Mouse (Mus musculus): Measurements from ENCODE around the gene Sec24c.
A peak's percentile ranks its signal among the peaks of the same experiment; 100 is the strongest.

Sec24c gene

DNA sequence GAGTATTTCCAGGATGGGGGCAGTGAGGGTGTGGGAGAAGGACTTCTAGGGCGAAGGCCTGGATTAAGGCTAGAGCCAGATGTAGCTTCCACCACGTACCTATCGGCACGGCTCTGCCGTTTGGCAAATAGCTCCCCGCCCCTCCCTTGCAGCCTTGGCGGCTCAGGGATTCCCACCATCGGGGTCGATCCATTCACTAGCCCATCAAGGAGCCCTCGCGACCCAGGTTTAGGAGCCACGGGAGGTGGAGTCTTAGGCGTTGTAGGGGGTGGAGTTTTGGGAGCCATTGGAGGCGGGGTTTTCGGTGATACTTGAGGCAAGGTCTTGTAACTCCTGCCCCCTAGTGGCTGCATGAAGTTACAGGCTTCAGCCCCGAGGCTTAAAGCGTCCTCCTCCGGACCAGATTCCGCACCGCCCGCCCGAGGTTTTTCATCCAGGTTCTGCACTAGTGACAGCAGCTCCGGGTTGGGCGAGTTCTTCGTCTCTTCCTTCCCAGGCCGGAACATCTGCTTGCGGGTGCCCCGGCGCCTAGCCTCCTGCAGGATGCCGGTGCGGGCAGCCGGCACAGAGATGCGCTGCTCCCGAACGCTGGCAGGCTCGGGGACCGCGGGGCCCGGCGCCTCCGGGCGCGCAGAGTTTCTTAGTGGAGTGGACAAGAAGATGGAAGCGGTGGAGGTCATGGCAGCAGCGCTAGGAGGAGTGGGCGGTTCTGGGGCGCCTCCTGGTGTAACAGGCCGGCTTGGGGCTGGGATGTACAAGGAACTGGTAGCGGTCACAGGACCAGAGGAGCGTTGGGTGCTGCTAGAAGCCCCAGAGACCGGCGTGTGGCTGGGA lies 13.1 kb upstream of the Sec24c start:
- peak; percentile 97 for DNase-seq (ENCODE audit: low read depth)

DNA sequence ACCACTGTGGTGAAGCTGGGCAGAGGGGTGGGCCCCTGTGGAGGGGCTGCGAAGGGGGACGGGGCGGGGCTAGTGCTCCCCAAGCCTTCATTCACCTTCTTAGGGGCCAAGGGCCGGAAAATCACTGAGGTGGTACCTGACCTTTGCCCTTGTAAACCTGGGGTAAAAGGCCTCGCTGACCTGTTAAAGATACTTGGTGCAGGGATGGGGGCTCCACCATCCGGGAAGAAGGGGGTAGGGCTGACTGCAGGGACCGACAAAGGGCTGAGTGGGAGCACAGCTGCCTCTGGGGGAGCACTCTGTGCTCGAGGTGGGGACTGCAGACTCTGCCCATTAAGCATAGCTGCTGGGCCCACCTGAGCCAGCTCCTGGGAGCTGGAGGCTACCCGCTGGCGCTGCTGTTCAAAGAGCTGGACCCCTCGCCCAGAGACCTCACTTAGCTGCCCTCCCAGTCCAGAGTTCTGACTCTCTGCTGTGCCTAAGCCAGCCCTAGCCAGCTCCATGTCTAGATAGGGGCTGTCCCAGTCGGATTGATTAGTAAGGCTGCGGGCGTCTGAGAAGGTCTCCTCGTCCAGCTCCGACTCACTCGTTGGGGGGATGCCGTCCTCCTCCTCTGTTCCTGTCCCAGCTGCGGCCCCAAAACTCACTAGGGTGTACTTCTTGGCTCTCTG lies 12.3 kb upstream of the Sec24c start:
- DNase-seq (ENCODE audit: low read depth), result no peak

DNA sequence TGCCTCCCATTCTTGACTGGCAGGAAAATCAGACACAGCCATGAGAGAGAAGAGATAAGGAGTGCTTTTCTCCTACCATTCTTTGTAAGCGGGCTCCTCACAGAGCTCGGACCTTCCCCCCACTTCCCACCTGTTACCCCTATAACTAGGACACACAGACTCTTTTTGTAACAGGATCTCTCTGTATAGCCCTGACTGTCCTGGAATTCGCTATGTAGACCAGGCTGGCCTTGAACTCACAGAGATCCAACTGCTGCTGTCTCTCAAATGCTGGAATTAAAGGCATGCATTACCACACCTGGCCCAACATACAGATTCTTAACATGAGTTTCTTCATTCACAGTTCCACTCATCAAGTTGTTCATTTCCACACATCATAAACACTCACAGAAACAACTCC lies 11.4 kb upstream of the Sec24c start:
- no peak for DNase-seq (ENCODE audit: low read depth)

DNA sequence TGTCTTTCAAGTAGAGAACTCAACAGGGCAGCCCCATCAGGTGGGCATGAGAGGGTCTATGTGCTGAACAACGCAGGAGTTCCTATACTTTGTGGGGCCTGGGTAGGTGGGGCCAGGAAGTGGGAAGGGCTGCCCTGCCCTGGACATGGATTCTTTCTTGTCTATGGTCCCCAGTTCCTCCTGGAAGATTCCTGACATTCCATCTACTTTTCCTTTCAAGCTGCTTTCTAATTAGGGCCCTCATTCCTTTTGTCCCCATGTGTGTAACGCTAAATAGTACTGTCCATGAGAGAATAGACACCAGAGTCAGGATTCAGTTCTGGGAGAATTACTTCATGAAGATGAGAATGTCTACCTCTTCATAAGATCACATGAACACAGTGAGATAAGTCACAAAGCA lies 10.5 kb upstream of the Sec24c start:
- no peak for DNase-seq (ENCODE audit: low read depth)

DNA sequence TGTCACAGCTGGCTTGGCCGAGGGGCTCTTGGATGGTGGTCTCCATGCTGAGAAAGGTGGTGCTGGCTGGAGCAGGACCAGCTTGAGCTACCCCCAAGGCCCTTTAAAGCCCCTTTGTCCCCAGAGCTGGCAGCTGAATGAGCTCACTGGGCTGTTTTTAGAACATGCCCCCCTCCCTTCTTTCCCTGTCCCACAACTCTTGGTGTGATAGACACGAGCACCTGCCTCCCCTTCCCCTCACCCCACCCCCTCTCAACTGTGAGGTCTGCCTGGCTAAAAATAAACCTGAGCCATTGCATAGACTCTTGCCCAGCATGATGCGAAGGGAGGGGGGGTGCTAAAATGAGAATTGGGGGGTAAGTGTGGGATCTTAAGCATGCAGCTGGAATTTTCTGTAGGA lies 9.7 kb upstream of the Sec24c start:
- DNase-seq (ENCODE audit: low read depth), result no peak

DNA sequence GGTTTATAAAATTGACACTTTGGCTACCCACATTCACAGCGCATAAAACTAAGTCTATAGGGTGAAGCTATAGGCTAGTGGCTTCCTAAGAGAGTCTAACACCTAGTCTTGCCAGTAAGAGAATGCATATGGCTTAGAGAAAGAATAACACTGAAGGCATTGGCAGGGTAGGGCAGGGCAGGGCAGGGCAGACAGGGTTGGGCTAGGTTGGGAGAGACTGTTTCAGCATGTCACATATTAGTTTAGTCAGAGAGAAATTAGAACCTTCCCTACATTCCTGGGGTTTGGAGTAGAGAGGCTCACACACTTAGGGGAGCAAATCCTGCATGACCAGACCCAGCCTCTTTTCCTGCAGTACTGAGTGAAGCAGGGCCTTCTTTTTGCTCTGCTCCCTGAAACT lies 6.6 kb upstream of the Sec24c start:
- no peak for DNase-seq (ENCODE audit: low read depth)

DNA sequence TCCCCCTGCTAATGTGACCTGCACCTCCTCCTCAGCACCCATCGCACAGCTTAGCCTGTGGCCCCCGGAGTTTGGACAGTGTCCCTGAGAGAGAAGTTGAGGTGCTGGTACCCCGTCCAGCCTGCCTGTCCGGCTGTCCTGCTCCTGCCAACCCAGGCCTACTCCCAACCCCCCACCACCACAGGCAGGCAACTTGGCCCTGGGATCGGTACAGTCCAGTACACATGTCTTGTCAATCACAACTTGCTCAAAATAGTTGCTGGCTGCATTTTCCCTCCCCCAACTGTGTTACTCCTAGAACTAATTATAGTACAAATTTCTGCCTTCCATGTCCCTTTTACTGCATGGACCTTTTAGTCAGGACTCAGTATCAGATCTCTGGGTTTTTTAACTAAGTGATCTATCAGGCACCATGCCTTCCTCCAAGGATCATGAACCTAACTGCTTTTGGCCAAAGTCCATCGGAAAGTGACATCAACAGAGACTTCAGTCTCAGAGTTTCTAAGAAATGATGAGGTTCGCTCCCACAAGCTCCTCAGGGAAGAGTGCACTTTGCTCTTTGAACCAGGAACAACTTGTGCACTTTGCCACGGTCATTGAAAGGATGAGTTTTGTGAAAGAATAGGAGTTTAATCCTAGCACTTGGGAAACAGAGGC lies 5.8 kb upstream of the Sec24c start, which contains the start of gene Synpo2l:
TSS of gene Synpo2l (minus strand) at position 201 of the 657 bp plus-strand sequence.
- no peak for DNase-seq (ENCODE audit: low read depth)

DNA sequence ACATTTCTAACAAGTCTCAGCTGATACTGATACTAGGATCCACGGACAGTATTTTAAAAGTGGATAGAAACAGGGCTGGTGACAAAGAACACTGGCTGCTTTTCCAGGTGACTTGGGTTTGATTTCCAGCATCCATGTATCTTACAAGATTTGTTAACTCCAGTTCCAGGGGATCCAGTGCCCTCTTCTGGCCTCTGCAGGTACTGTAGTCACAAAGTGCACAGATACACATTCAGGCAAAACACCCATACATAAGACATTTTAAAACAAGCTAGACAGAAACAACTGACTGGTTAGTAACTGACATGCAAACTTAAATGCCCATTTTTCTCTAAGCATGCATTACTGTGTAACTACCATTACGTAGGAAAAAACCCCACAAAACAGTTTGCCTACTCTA lies 1.1 kb upstream of the Sec24c start:
- DNase-seq (ENCODE audit: low read depth), result peak; percentile 64

DNA sequence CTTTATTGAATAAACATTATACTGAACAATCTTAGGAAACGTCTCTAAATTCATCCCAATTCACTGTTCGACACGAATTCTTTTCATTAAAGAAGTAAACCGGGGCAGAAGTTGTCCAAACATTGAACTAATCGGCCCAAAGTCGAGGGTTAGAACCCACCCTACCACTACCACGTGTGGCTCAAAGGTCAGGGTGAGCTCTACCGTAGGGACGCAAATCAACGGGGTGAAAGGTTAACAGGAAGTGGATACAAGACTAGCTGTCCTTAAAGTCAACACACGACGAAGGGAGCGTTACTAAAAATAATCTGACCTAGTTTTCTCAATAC lies 409 bp upstream of the Sec24c start:
- no peak for DNase-seq (ENCODE audit: low read depth)

DNA sequence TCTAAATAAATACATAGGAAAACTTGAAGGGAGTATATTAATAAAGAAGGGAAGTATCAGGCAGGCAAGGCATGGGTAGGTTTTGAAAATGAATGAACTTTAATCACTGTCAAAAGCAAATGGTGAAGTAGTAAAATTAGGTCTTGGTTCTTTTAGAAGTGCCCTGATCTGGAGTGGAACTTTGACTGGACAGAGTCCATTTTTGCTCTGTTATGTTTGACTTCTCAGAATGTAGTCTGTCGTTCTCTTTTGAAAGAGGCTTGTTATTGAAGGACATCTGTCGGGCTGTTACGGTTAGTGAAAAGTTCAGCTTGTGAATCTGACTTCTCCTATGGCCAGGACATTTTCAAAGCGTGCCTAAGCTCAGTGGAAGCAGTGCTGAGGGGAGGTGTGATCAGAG lies 3.8 kb downstream of the Sec24c start:
- DNase-seq (ENCODE audit: low read depth), result no peak

DNA sequence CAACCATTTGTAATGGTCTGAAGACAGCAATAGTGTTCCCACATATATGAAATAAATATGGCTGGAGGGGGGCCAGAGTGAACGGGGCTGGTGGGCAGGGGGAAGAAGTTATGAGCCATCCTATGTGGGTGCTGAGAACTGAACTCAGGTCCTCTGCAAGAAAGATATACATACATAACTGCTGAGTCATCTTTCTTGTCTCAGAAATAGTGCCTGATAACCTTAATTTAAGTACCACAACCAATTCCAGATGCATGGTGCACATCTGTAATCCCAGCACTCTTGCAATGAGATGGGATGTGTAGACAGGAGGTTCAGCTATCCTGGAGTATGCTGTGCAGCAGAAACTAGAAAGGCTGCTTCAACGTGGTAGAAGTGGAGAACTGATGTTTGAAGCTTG lies 7.6 kb downstream of the Sec24c start:
- no peak for DNase-seq (ENCODE audit: low read depth)

DNA sequence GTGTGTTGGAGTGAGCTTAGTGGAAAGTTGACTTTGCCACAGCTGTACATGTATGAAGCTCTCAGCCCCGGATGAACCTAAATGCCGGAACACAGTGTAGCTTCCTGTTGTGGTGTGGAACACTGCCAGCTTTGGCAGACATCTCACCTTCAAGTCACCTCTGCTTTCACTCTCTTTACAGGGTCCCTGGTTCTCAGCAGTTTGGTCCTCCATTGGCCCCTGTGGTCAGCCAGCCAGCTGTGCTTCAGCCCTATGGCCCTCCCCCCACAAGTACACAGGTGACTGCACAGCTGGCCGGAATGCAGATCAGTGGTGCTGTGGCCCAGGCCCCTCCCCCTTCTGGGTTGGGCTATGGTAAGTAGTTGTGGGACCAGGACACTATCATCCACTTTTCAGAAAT lies 8.4 kb downstream of the Sec24c start:
- DNase-seq (ENCODE audit: low read depth), result no peak

DNA sequence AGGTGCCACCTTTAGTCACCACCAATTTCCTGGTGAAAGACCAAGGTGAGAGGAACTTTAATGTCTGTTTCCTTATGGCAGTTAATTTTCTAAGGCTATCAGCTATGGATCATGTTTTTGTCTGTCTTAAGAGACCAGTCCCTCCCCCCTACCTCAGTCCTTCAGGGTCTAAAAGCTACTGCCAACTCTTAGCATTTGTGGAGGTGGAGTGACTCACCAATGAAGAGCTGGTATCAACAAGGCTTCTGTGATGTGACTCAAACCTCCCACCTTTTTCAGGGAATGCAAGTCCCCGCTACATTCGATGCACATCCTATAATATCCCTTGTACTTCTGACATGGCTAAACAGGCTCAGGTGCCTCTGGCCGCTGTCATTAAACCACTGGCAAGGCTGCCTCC lies 12.5 kb downstream of the Sec24c start:
- no peak for DNase-seq (ENCODE audit: low read depth)

DNA sequence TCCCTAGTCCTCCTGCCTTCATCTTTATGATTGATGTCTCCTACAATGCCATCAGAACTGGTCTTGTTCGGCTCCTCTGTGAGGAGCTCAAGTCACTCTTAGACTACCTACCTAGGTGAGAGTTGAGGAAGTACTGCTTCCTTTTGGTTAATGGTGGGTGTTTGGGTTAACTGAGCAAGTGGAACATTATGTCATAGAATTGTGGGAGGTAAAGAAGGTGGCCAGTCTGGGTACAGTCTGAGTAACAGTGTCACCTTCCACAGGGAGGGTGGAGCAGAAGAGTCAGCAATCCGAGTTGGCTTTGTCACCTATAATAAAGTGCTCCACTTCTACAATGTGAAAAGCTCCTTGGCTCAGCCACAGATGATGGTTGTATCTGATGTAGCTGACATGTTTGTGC lies 14.9 kb downstream of the Sec24c start:
- no peak for DNase-seq (ENCODE audit: low read depth)

DNA sequence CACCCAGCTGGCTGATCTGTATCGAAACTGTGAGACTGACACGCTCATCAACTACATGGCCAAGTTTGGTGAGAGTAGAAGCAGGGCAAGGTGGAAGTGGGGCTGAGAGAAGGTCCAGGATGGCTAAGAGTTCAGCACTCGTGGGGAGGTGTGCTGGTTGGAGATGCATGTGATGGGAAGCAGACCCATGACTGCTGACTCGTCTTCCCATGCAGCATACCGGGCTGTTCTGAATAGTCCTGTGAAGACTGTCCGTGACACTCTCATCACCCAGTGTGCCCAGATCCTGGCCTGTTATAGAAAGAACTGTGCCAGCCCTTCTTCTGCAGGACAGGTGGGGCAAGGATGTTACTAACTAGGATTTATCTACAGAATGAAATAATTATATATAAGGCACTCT lies 17.7 kb downstream of the Sec24c start:
- DNase-seq (ENCODE audit: low read depth), result no peak

DNA sequence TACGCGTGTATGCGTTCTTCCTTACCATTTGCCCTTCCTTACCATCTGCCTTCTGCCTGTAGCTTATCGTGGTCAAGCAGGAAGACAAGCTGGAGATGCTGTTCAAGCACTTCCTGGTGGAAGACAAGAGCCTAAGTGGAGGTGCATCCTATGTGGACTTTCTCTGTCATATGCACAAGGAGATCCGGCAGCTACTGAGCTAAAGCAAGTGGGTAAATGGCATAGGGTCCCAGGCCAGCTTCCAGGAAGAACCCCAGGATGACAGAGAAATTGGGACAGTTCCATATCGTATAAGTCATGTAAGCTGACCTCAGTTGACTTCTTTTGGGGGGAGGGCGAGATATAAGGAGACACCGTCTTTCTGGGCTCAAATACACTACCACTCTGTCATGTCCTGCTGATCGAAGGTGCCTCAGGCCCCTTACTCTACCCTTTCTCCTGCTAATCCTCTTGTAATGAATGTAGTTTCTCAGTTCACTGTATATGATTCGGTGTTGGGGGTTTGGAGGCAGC lies 19.5 kb downstream of the Sec24c start:
- DNase-seq (ENCODE audit: low read depth), result no peak

DNA sequence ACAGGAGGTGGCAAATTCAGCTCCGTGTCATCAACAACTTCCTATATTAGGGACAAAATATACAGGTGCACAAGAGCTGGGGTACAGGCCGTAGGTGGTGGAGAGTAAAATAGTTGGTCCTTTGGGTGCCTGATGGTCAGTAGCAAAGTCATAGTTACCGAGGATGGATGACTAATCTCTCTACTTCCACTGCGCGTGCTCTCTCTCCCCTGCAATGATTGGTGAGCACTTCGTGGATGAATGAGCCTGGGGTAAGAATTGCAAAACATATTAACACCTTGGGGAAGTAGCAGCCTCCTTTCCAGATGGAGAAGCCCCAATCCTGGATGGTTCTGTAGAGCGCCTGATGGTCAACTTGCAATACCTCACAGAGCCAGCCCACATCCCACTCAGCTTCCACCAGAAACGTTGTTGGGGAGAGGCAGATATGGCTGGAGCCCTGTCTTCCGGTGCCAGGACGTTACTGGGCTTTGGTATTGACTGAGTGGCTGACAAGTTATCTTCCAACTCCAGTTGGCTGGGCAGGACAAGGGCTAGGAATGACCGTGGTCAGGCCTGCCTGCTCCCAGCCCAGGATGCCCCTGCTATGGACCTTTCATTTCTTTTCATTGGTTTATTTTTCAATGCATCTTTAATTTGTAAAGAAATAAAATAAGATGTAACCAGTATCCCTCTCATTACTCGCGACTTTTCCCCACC lies 20.2 kb downstream of the Sec24c start:
- no peak for DNase-seq (ENCODE audit: low read depth)

DNA sequence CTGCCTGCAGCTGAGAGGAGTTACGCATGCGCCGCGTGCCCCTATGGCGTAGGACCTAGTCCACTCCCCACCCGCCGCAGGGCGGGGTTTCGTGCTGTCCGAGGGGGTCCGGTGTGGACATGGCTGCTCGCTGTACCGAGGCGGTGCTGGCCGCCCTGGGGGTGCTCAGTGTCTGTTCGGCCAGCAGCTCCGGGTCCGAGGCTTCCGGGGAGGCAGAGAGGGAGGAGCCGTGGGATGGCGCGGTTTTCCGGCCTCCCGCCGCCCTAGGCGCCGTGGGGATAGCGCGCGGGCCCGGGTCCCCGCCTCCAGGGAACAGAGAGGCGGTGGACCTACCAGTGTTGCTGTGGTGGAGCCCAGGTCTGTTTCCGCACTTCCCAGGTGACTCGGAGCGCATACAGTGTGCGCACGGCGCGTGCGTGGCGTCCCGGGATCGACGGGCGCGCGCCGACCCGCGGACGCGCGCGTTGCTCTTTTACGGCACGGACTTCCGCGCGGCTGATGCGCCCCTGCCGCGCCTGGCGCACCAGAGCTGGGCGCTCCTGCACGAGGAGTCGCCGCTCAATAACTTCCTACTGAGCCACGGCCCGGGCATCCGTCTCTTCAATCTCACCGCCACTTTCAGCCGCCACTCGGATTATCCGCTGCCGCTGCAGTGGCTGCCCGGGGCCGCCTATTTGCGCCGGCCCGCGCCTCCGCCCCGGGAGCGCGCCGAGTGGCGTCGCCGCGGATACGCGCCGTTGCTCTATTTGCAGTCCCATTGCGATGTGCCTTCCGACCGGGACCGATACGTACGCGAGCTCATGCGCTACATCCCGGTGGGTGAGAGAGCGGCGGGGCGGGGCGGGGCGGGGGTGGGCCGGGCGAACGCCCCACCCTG lies 21.0 kb downstream of the Sec24c start, which contains the start of gene Fut11:
TSS of gene Fut11 (plus strand) at position 85 of the 877 bp plus-strand sequence.
- peak; percentile 77 for DNase-seq (ENCODE audit: low read depth)

DNA sequence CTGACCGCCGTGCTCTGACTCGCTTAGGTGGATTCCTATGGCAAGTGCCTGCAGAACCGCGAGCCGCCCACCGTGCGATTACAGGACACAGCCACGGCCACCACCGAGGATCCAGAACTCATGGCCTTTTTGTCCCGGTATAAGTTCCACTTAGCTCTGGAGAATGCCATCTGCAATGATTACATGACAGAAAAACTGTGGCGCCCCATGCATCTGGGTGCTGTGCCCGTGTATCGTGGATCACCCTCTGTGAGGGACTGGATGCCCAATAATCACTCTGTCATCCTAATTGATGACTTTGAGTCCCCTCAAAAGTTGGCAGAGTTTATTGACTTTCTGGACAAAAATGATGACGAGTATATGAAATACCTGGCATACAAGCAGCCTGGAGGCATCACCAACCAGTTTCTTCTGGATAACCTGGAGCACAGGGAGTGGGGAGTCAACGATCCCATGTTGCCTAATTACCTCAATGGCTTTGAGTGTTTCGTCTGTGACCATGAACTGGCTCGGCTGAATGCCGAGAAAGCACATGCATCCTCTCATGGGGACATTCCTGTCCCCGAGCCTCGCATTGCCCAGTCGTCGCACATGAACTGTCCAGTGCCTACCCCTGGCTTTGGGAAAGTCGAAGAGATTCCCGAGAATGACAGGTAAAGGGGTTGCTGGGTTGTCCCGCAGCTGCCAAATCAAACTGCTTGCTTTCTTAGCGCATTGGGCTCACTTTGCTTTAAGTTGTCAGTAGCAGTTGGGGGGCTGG lies 21.8 kb downstream of the Sec24c start:
- DNase-seq (ENCODE audit: low read depth), result no peak

DNA sequence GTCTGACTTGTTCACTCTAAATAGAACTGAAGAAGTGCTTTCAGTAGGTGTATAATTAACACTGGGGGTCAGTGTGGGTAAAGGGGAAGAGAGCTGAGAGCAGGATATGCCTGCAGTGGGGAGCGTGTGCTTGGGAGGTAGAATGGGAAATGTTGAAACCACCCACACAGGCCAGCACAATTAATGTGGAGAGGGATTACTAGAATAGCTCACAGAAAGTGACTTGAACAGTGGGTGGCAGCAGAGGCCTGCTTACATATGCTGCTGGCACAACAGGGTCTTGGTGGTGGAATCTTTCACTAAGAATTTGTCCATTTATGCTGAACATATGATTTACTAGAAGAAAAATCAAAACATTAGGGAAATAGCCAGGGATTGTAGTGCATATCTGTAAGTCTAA lies 22.9 kb downstream of the Sec24c start:
- DNase-seq (ENCODE audit: low read depth), result peak; percentile 60

DNA sequence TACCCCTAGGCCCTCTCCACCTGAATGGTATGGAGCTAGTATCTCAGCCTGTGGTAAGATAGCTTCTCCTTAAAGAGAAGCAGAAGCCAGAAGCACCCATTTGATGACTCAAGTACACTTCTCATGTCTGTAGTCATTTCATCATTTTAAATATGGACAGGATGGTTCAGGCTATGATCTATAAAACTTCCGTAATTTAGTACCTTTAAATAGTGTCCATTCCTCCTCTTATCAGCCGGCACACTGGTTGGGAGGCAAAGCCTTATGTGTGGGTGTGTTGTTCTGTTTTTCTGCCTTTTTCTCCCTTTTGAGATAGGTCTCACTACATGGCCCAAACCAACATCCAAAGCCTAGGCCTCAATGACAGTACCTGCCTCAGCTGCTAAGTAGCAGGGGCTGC lies 24.4 kb downstream of the Sec24c start:
- DNase-seq (ENCODE audit: low read depth), result no peak
